Mouse (Mus musculus): Measurements from ENCODE around the gene Vmn2r38.
"Not testable (repeated sequence)": the region's sequence is repeated elsewhere in the genome, so short reads cannot be mapped to it uniquely, and the experiment has no call there.

GRCm38 (mm10) chr7:9030698-9031097 lies 67.0 kb downstream of the Vmn2r38 start, which contains the start of gene Vmn2r39:
- TF ChIP-seq EP300 (optimal IDR thresholded peaks at IDR 0.05); CTCF (IDR thresholded peaks at IDR 0.05; ENCODE audit: low read depth): not testable (repeated sequence)

All from stomach, postnatal 0 days (tissue).